Mouse (Mus musculus) heart, postnatal 36 days (tissue): Measurements from ENCODE around the gene Fars2. TPM values are rescaled to one million over a fixed set of nuclear protein-coding genes. Genes with fewer than 3 reads are reported as not detected.

Source experiments
- DNase-seq, 2 experiments: peaks; one replicate each; pipeline ENCODE4 v3.0.0; 2021 to 2022
- intact Hi-C: fragments of 180-260 bp; cut with DNase I; formaldehyde crosslinking; loops from one replicate; pipeline ENCODE4 v1.15.1; 2025
- total RNA-seq, 2 experiments: library from RNA; stranded (reverse); gene quantifications; 2 replicates each; pipeline ENCODE4 v1.2.3; 2021

Fars2 gene
- total RNA-seq, 2 experiments from 2014 or later = 79.2 to 87.6 TPM

DNA sequence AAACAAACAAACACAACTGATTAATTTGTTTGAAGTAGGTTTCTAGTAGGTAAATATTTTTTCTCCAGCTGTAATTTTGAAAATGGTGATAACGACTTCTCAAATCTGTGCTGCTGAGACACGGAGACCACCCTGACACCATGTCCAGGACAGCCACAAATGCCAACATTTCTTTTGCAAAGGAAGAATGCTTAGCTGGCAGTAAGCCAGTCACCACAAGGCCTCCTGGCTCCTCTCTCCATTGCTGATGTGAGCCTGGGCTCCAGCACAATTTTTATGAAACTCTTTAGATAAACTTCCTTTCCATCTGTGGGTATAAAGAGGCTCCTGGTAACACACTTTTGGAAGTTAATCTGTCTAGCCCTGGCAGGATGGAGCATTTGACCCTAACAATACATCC lies 632.8 kb downstream of the Fars2 start:
- no peak for DNase-seq
- intact Hi-C loops = no loop called here

GRCm38 (mm10) chr13:36751861-36752260 lies 634.6 kb downstream of the Fars2 start:
- intact Hi-C loops = no loop called here
- no peak for DNase-seq

DNA sequence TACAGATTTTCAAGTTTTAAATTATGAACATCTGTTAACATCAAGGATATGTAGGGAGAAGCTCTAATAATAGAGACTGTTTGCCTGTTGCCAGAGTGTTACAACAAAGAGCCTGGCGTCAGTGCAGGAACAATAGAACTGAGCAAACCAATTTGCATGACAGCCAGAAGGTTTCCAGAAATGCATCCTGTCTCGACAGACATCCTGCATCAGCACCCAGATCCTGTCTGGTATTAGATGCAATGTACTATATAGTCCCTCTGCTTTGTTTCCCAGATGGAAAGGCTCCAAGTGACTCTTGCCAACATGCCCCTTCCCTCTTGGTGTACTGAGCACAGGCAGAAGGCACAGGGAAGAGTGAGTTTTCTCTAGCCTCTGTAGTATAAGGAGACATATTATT lies 649.6 kb downstream of the Fars2 start:
- intact Hi-C loops = no loop called here
- no peak for DNase-seq

Other genes with a start within 250 kb of the Fars2 start
- 1 to 10 TPM; 5.5 to 7.0 TPM for gene Rpp40, start 211.1 kb upstream of the Fars2 start, total RNA-seq
- under 1 TPM; 0.35 to 0.78 TPM for gene Ppp1r3g, start 158.6 kb upstream of the Fars2 start, total RNA-seq
- 10 to 100 TPM in 1 of 2 experiments, 1 to 10 TPM in 1; 9.8 to 10.7 TPM for gene Lyrm4, start 114 bp downstream of the Fars2 start, total RNA-seq